Mouse (Mus musculus) cerebellum, adult 2 months (tissue): ENCODE measurements at regions not wholly inside any gene's neighbourhood (a gene's known extent, or its start where the extent isn't known, plus 50 kb on each side); places are given as distances from the start of the nearest gene placed in this dataset.

Source experiments
- DNase-seq, 2 experiments: peaks; one replicate each; pipeline ENCODE4 v3.0.0; 2021
- H3K27ac ChIP-seq: fragments of 200-500 bp; 2 replicates; pipeline ENCODE4 v1.5.1; 2012; ENCODE audit warnings: low read length, control low read depth, inconsistent platforms; ENCODE audit not compliant: insufficient read depth
- H3K27me3 ChIP-seq: fragments of 200-500 bp; 2 replicates; pipeline ENCODE4 v1.6.1; 2012; ENCODE audit warnings: inconsistent platforms, mild to moderate bottlenecking, low read length, moderate library complexity; ENCODE audit not compliant: control insufficient read depth, insufficient read depth
- H3K4me1 ChIP-seq: fragments of 200-500 bp; 2 replicates; pipeline ENCODE4 v1.6.1; 2011; ENCODE audit warnings: low read length; ENCODE audit not compliant: control insufficient read depth, insufficient read depth
- H3K4me3 ChIP-seq: fragments of 200-500 bp; replicated peaks from 2 replicates; pipeline ENCODE3; 2011; ENCODE audit warnings: mild to moderate bottlenecking, low read depth, low read length, control low read depth; ENCODE audit not compliant: insufficient read depth
- CTCF ChIP-seq: fragments of 200-500 bp; IDR thresholded peaks from 2 replicates; pipeline ENCODE4 v1.5.1; 2011; ENCODE audit warnings: low read depth, mild to moderate bottlenecking, control low read depth, low read length, moderate library complexity, borderline replicate concordance; ENCODE audit not compliant: insufficient read depth
- POLR2A ChIP-seq: fragments of 200-500 bp; IDR thresholded peaks from 2 replicates; pipeline ENCODE4 v1.6.1; 2011; ENCODE audit warnings: low read length, control low read depth, borderline replicate concordance; ENCODE audit not compliant: insufficient read depth
- WGBS: fragments of 180-500 bp; shearing (Covaris S2); methylation state at CpG from one replicate; pipeline ENCODE4 v1.1.7; 2018; 5-methylcytosine and 5-hydroxymethylcytosine counted together

- Histone ChIP-seq H3K4me3 (no peak overlapping the region), H3K27ac (peak overlapping the region; percentile 16; the same call in 1 of the 2 replicates), H3K27me3 (no peaks in the 10 kb centered on the region), H3K4me1 (peaks cover 32% of the 10 kb centered on the region; the same call in 1 of the 2 replicates)
- DNase-seq = peak; percentile 94 to 95
- no peak for TF ChIP-seq CTCF
- TF ChIP-seq POLR2A = no peak
- WGBS = 16% methylated on average over 13 of the region's 13 CpGs
Observed at GRCm38 (mm10) chr16:31529284-31529958, 107.3 kb downstream of the Bdh1 start.

- WGBS = 63% methylated on average over 8 of the region's 8 CpGs
- DNase-seq = no peak
- Histone ChIP-seq H3K4me1 (peaks cover 32% of the 10 kb centered on the region; the same call in 1 of the 2 replicates), H3K4me3 (no peak overlapping the region), H3K27ac (peak overlapping the region; percentile 16; the same call in 1 of the 2 replicates), H3K27me3 (no peaks in the 10 kb centered on the region)
- no peak for TF ChIP-seq CTCF
- TF ChIP-seq POLR2A = no peak
Observed at GRCm38 (mm10) chr16:31530090-31530489, 108.0 kb downstream of the Bdh1 start.

GRCm38 (mm10) chr16:31533196-31533777 lies 111.2 kb downstream of the Bdh1 start:
- Histone ChIP-seq H3K4me3 (no peak overlapping the region), H3K4me1 (peaks cover 21% of the 10 kb centered on the region; the same call in 1 of the 2 replicates), H3K27ac (no peak overlapping the region), H3K27me3 (no peaks in the 10 kb centered on the region)
- no peak for DNase-seq
- TF ChIP-seq CTCF (no peak), POLR2A (no peak)
- WGBS = 69% methylated on average over 6 of the region's 6 CpGs

GRCm38 (mm10) chr16:31534923-31535523 lies 112.9 kb downstream of the Bdh1 start:
- no peak overlapping the region for H3K4me3 ChIP-seq
- DNase-seq = no peak
- WGBS = 71% methylated on average over 4 of the region's 4 CpGs
- H3K27me3 ChIP-seq = no peaks in the 10 kb centered on the region
- no peak overlapping the region for H3K27ac ChIP-seq
- H3K4me1 ChIP-seq = peaks cover 5% of the 10 kb centered on the region; the same call in 1 of the 2 replicates
- TF ChIP-seq CTCF = no peak
- TF ChIP-seq POLR2A = no peak

GRCm38 (mm10) chr16:31536328-31536727 lies 114.2 kb downstream of the Bdh1 start:
- Histone ChIP-seq H3K4me3 (no peak overlapping the region), H3K27me3 (no peaks in the 10 kb centered on the region), H3K27ac (no peak overlapping the region), H3K4me1 (no peaks in the 10 kb centered on the region)
- no peak for DNase-seq
- TF ChIP-seq CTCF (no peak), POLR2A (no peak)
- WGBS = 90% methylated on average over 3 of the region's 3 CpGs

- TF ChIP-seq CTCF = no peak
- no peaks in the 10 kb centered on the region for H3K27me3 ChIP-seq
- WGBS = 61% methylated on average over 3 of the region's 3 CpGs
- no peak for DNase-seq
- no peak overlapping the region for H3K4me3 ChIP-seq
- H3K4me1 ChIP-seq = no peaks in the 10 kb centered on the region
- H3K27ac ChIP-seq = no peak overlapping the region
Observed at GRCm38 (mm10) chr16:31538606-31539005, 116.5 kb downstream of the Bdh1 start.

- Histone ChIP-seq H3K4me3 (no peak overlapping the region), H3K27me3 (no peaks in the 10 kb centered on the region), H3K27ac (no peak overlapping the region), H3K4me1 (peaks cover 24% of the 10 kb centered on the region)
- TF ChIP-seq POLR2A = no peak
- TF ChIP-seq CTCF = no peak
- no peak for DNase-seq
- 60% methylated on average over 10 of the region's 10 CpGs for WGBS
Observed at GRCm38 (mm10) chr16:31543499-31544170, 119.6 kb upstream of the Dlg1 start.
